Mouse (Mus musculus): ENCODE results near the gene Brox. TPM values are rescaled to one million over a fixed set of nuclear protein-coding genes. Genes with fewer than 3 reads are reported as not detected.
"Not testable (repeated sequence)": the region's sequence is repeated elsewhere in the genome, so short reads cannot be mapped to it uniquely, and the experiment has no call there.

Brox gene
- polyA plus RNA-seq (2015; fragmentation: Nextera tagmentation; extraction: Ambion mirVana): 35.9 and 36.6 TPM in 2 replicates

- Histone ChIP-seq H3K27ac (replicated peaks) (peak within 1 kb of the TSS; percentile 66), H3K36me3 (peaks cover 22% of the 10 kb centered on the region), H3K9me3 (no peaks in the 10 kb centered on the region), H3K27me3 (replicated peaks) (no peaks in the 10 kb centered on the region), H3K9ac (peak within 1 kb of the TSS; percentile 79), H3K4me3 (peak within 1 kb of the TSS; percentile 58), H3K4me2 (peak within 1 kb of the TSS; percentile 69), H3K4me1 (peaks cover 5% of the 10 kb centered on the region; the same call in 1 of the 2 replicates)
- WGBS: under 1% methylated on average over 39 of the region's 39 CpGs
- peak; percentile 83 for ATAC-seq (ENCODE audit: extremely low read depth, insufficient number of reproducible peaks, low FRiP score, low TSS enrichment)
Measured at GRCm38 (mm10) chr1:183296877-183297383, at the start of gene Brox. Brox (minus strand) TSS chr1:183297269.

GRCm38 (mm10) chr1:183345817-183346195 is 48.7 kb upstream of the Brox start:
- Histone ChIP-seq H3K4me3 (peak overlapping the region; percentile 79), H3K4me2 (peak overlapping the region; percentile 96), H3K36me3 (peaks cover 51% of the 10 kb centered on the region), H3K27me3 (replicated peaks) (no peaks in the 10 kb centered on the region), H3K9me3 (no peaks in the 10 kb centered on the region), H3K4me1 (peaks cover 14% of the 10 kb centered on the region), H3K9ac (peak overlapping the region; percentile 93), H3K27ac (replicated peaks) (peak overlapping the region; percentile 81)
- ATAC-seq (ENCODE audit: extremely low read depth, insufficient number of reproducible peaks, low FRiP score, low TSS enrichment): no peak
- WGBS: 5% methylated on average over 10 of the region's 10 CpGs

DNA sequence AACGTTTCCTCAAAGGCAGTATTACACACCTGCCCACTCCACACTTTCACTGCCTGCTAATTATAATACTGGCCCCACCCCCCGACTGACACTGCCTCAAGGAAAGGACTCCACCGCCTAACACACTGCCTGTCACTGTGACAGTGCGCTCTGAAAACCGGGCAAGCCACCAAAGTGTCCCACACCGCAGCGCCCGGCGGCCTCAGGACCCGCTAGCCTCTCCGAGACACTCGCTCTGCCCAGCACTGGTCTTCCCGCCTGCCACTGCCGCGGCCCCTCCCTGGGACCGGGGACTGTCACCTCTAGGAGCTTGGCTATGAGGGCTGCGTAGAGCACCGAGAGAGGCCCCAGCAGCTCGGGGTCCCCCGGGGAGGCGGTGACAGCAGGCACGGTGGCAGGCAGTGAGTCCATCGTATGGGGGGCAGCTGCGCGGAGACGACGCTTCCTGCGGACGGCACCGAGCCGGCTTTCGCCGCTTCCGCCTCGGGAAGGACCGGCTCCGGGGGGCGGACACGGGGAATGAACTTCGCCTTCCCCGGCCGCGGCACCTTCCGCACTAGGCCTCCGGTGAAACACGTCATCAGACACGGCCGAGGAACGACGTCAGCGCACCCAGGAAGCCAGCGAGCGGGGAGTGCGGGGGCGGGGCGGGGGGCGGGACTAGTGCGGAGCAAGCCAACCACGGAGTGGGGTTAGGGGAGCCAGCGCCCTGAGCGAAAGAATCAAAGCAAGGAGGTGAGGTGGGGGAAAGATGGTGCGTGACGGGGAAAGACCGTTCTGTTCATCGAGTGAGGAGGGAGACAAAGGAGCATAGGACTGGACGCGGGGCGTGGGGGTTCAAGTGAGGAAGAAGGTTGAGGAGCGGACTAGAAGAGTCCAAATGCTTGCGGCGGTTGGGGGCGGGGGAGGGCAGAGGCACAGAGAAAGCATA is 48.1 kb upstream of the Brox start:
- Histone ChIP-seq H3K36me3 (peaks cover 51% of the 10 kb centered on the region), H3K9me3 (no peaks in the 10 kb centered on the region), H3K27ac (replicated peaks) (peak overlapping the region; percentile 81), H3K4me1 (peaks cover 14% of the 10 kb centered on the region), H3K4me2 (peak overlapping the region; percentile 96), H3K4me3 (peak overlapping the region; percentile 79), H3K9ac (peak overlapping the region; percentile 93), H3K27me3 (replicated peaks) (no peaks in the 10 kb centered on the region)
- peak; percentile 99 for ATAC-seq (ENCODE audit: extremely low read depth, insufficient number of reproducible peaks, low FRiP score, low TSS enrichment)
- WGBS: under 1% methylated on average over 72 of the region's 72 CpGs

DNA sequence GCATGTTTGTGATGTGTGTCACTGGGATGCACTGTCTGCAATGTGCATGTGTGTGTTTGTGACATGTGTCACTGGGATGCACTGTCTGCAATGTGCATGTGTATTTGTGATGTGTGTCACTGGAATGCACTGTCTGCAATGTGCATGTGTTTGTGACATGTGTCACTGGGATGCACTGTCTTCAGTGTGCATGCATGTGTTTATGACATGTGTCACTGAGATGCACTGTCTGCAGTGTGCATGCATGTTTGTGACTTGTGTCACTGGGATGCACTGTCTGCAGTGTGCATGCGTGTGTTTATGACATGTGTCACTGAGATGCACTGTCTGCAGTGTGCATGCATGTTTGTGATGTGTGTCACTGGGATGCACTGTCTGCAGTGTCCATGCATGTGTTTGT is 45.8 kb upstream of the Brox start:
- ATAC-seq (ENCODE audit: extremely low read depth, insufficient number of reproducible peaks, low FRiP score, low TSS enrichment); H3K4me2 ChIP-seq; H3K9me3 ChIP-seq; H3K9ac ChIP-seq; H3K4me3 ChIP-seq; H3K27ac ChIP-seq (replicated peaks); H3K27me3 ChIP-seq (replicated peaks): not testable (repeated sequence)
- Histone ChIP-seq H3K4me1 (peaks cover 14% of the 10 kb centered on the region), H3K36me3 (peaks cover 49% of the 10 kb centered on the region)
- 88% methylated on average over 1 of the region's 1 CpGs for WGBS

- H3K9me3 ChIP-seq: no peaks in the 10 kb centered on the region
- no peak overlapping the region for H3K4me3 ChIP-seq
- H3K27me3 ChIP-seq (replicated peaks): no peaks in the 10 kb centered on the region
- H3K36me3 ChIP-seq: peaks cover 94% of the 10 kb centered on the region
- H3K27ac ChIP-seq (replicated peaks): no peak overlapping the region
- H3K4me2 ChIP-seq: no peak overlapping the region
- no peak overlapping the region for H3K9ac ChIP-seq
- ATAC-seq (ENCODE audit: extremely low read depth, insufficient number of reproducible peaks, low FRiP score, low TSS enrichment): no peak
- 83% methylated on average over 8 of the region's 8 CpGs for WGBS
- H3K4me1 ChIP-seq: no peaks in the 10 kb centered on the region
Measured at GRCm38 (mm10) chr1:183327171-183327570, 30.1 kb upstream of the Brox start.

DNA sequence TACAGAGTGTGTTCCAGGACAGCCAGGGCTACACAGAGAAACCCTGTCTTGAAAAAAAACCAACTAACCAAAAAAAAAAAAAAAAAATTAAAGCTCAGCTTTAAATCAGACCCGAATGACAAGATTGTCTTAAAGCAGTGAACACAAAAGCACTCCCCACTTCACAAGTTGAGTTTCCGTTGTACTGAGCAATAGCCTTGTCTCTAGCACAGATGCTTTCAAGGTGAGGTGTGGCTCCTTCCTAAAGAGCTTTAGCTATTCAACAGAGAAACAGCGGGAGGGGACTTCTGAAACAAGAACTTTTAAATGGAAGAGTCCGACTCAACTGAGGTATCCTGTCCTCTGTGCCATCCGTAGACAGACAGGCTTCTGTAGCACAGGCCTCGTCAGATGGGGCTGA is 27.4 kb upstream of the Brox start:
- no peak for ATAC-seq (ENCODE audit: extremely low read depth, insufficient number of reproducible peaks, low FRiP score, low TSS enrichment)
- Histone ChIP-seq H3K9me3 (no peaks in the 10 kb centered on the region), H3K4me3 (no peak overlapping the region), H3K9ac (no peak overlapping the region), H3K27ac (replicated peaks) (no peak overlapping the region), H3K27me3 (replicated peaks) (no peaks in the 10 kb centered on the region), H3K36me3 (peaks cover 83% of the 10 kb centered on the region), H3K4me2 (no peak overlapping the region), H3K4me1 (peaks cover 5% of the 10 kb centered on the region; the same call in 1 of the 2 replicates)
- 92% methylated on average over 6 of the region's 6 CpGs for WGBS

DNA sequence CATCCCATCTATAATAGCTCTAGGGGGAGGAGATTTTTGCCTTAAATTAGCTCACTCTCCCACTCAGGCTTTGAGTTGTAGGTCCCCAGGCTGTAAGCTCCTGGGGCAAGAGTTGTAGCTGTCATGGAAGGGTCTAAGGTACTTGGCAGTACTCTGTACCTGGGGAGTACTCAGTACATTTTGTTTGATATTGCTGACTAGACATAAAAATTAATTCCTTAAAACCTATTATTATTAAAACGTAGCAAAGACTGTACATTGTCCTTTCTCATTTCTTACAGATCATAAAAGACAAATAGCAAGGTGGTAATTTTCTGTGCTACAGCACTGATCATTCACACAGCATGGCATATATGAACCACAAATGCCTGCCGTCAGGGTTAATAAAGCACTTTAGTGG is 26.9 kb upstream of the Brox start:
- Histone ChIP-seq H3K36me3 (peaks cover 83% of the 10 kb centered on the region), H3K27me3 (replicated peaks) (no peaks in the 10 kb centered on the region)
- WGBS: 91% methylated on average over 2 of the region's 2 CpGs

DNA sequence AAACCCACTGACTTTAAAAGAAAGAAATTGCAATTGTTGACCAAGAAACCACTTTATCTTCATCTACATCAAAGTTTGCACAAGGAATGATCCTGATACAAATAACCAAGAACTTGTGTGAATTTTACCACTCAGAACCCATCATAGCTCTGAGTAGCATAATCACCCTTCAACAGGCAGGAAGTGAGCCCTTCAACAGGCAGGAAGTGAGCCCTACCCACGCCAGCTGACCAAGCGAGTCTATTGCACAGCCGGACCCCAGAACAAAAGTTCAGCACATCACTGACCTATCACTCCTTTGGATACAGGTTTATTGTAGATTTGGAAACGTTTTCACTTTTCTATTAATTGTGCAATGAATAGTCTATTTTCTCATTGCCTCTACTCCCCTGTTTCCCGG is 25.4 kb upstream of the Brox start:
- not testable (repeated sequence) for H3K27me3 ChIP-seq (replicated peaks); H3K4me2 ChIP-seq; H3K4me1 ChIP-seq; H3K9ac ChIP-seq; H3K27ac ChIP-seq (replicated peaks); ATAC-seq (ENCODE audit: extremely low read depth, insufficient number of reproducible peaks, low FRiP score, low TSS enrichment); H3K4me3 ChIP-seq; H3K9me3 ChIP-seq
- peaks cover 80% of the 10 kb centered on the region for H3K36me3 ChIP-seq
- WGBS: 82% methylated on average over 5 of the region's 5 CpGs

More for the DNA sequence above, 26.9 kb upstream of the Brox start:
- Histone ChIP-seq H3K4me3 (no peak overlapping the region), H3K27ac (replicated peaks) (no peak overlapping the region), H3K9me3 (no peaks in the 10 kb centered on the region), H3K4me1 (peaks cover 5% of the 10 kb centered on the region; the same call in 1 of the 2 replicates), H3K4me2 (no peak overlapping the region), H3K9ac (no peak overlapping the region)
- no peak for ATAC-seq (ENCODE audit: extremely low read depth, insufficient number of reproducible peaks, low FRiP score, low TSS enrichment)

- Histone ChIP-seq H3K9ac (no peak overlapping the region), H3K4me1 (peaks cover 5% of the 10 kb centered on the region; the same call in 1 of the 2 replicates), H3K27me3 (replicated peaks) (no peaks in the 10 kb centered on the region), H3K4me2 (no peak overlapping the region), H3K9me3 (no peaks in the 10 kb centered on the region), H3K27ac (replicated peaks) (0 out of 2 replicates have a peak overlapping the region, but pooled peaks have one; percentile 42), H3K36me3 (peaks cover 80% of the 10 kb centered on the region), H3K4me3 (no peak overlapping the region)
- no peak for ATAC-seq (ENCODE audit: extremely low read depth, insufficient number of reproducible peaks, low FRiP score, low TSS enrichment)
- WGBS: 47% methylated on average over 3 of the region's 3 CpGs
Measured at GRCm38 (mm10) chr1:183320708-183321107, 23.6 kb upstream of the Brox start.

GRCm38 (mm10) chr1:183315783-183316182 is 18.7 kb upstream of the Brox start:
- H3K9ac ChIP-seq: no peak overlapping the region
- no peak for ATAC-seq (ENCODE audit: extremely low read depth, insufficient number of reproducible peaks, low FRiP score, low TSS enrichment)
- 80% methylated on average over 2 of the region's 2 CpGs for WGBS
- H3K27ac ChIP-seq (replicated peaks): no peak overlapping the region
- peaks cover 85% of the 10 kb centered on the region for H3K36me3 ChIP-seq
- H3K9me3 ChIP-seq: no peaks in the 10 kb centered on the region
- no peak overlapping the region for H3K4me2 ChIP-seq
- no peaks in the 10 kb centered on the region for H3K27me3 ChIP-seq (replicated peaks)
- peaks cover 3% of the 10 kb centered on the region; the same call in 1 of the 2 replicates for H3K4me1 ChIP-seq
- H3K4me3 ChIP-seq: no peak overlapping the region

- no peak for ATAC-seq (ENCODE audit: extremely low read depth, insufficient number of reproducible peaks, low FRiP score, low TSS enrichment)
- Histone ChIP-seq H3K4me2 (no peak overlapping the region), H3K9ac (no peak overlapping the region), H3K36me3 (peaks cover 89% of the 10 kb centered on the region), H3K27me3 (replicated peaks) (no peaks in the 10 kb centered on the region), H3K9me3 (no peaks in the 10 kb centered on the region), H3K4me1 (no peaks in the 10 kb centered on the region), H3K27ac (replicated peaks) (no peak overlapping the region), H3K4me3 (no peak overlapping the region)
- WGBS: 86% methylated on average over 2 of the region's 2 CpGs
Measured at GRCm38 (mm10) chr1:183312076-183312475, 15.0 kb upstream of the Brox start.
